Mouse (Mus musculus) brain, embryonic 14.5 days (tissue): ENCODE results near the gene Gbgt1. TPM values are rescaled to one million over a fixed set of nuclear protein-coding genes. Genes with fewer than 3 reads are reported as not detected.
A peak's percentile ranks its signal among the peaks of the same experiment; 100 is the strongest.

ENCODE experiments used
- DNase-seq: peaks from one replicate; pipeline ENCODE4 v3.0.0-alpha.2; 2011; ENCODE audit warnings: low read depth
- CTCF ChIP-seq: fragments of 200-500 bp; IDR thresholded peaks from 2 replicates; pipeline ENCODE4 v1.5.1; 2012; ENCODE audit warnings: inconsistent platforms, mild to moderate bottlenecking, moderate library complexity, borderline replicate concordance; ENCODE audit not compliant: insufficient read depth, insufficient read length; ENCODE audit errors: extremely low read depth
- POLR2A ChIP-seq: fragments of 200-500 bp; IDR thresholded peaks from 2 replicates; pipeline ENCODE4 v1.6.1; 2012; ENCODE audit warnings: mild to moderate bottlenecking, inconsistent platforms, borderline replicate concordance; ENCODE audit not compliant: poor library complexity, insufficient read depth, insufficient read length, severe bottlenecking; ENCODE audit errors: extremely low read depth
- polyA plus RNA-seq: library from polyadenylated mRNA; depleted of rRNA; stranded (reverse); fragments of >200 nt; gene quantifications from 2 replicates; pipeline ENCODE4 v1.2.3, GENCODE M21; 2012

The Gbgt1 gene
- polyA plus RNA-seq, 1 experiment, result 1.8 TPM

DNA sequence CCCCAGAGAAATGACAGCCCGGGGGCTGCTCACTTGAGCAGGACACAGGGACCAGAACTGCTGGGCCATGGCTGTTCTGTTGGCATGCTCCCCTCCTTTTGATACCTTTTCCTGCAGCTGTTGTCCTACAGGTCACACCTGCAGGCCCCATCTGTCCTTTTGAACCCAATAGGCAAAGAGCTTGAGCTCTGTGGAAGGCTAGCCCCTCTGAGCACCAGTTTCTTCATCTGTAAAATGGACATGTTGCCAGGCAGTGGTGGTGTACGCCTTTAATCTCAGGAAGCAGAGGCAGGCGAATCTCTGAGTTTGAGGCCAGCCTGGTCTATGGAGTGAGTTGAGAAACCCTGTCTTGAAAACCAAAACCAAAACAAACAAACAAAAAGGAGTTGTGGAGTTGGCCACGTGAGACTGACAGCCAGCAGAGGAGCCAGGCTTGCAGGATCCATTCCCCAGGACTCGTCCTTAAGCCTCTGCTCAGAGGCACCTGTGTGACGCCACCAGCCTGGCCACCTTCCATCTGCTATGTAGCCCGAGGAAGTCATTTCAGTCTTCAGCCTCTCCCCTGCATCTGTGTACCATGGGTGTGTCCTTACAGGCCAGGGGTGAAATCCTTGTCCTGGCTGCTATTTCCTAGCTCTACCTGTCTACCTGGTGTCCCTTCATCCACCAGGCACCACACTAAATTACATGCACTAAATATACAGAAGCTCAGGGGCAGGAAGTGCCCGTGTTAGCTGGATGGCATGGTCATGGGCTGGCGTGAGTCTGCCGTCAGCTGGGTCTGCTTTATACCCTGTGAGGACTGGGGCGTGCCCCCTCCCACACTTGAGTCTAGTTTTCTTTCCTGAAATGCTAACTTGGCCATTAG lies 40.3 kb downstream of the Gbgt1 start:
- no peak for DNase-seq
- TF ChIP-seq CTCF (no peak), POLR2A (no peak)

GRCm38 (mm10) chr2:28537634-28537920 lies 40.9 kb downstream of the Gbgt1 start:
- DNase-seq, result peak; percentile 74
- TF ChIP-seq POLR2A (no peak), CTCF (no peak)

DNA sequence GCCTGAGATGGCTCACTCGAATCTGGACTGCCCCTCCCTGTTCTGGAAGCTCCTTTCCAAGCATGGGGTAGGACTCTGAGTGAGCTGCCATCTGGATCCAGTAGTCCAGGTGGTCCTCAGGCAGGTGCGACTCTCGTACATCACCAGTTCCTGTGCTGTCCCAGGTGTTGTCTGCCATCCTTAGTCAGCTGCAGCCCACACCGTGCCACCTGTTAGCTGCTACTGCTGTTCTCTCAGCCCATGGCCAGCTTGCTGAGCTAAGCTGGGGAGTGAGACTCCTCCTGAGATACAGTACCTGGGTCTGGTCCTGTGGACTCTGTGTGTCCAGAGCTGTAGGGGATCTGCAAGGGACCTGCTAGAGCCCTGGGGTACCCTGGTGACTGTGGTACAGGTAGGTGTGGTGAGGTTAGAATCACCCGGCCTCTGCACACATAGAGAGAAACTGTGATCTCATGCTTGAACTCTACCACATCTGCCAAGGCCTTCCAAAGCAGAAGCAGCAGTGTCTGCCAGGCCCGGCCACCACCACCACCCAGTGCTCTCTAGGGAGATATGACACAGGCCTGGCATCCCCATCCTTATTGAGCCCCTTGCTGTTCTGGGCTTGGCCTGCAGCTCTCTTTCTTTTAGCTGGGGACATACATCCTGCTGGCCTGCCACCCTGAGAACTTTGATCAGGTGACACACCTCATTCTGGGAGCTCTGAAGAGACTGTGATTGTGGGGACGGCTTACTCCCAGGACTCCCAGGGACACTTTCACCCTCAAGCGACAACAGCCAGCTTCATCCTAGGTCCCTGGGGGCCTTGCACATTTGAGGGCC lies 41.5 kb downstream of the Gbgt1 start:
- TF ChIP-seq CTCF, result no peak
- no peak for TF ChIP-seq POLR2A
- no peak for DNase-seq

- DNase-seq, result peak; percentile 72
- no peak for TF ChIP-seq CTCF
- no peak for TF ChIP-seq POLR2A
Measured at GRCm38 (mm10) chr2:28538817-28539128, 42.1 kb downstream of the Gbgt1 start.

DNA sequence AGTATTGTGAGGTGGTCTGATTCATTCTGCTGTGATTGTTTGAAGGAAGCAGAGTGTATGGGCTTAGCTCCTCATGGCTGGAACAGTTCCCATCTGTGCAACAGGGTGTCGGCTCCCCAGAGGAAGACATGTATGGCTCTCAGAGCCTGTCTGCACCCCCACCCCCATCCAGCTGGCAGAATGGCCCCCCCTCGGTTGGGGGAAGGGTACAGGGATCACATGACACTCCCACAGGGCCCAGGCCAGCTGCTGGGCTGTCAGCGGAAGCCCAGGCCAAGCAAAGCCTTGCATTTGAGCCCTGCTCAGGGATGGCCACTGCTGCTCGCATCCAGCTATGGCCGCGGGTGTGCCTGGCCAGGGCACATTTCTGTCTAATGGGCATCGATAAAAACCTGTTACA lies 42.5 kb downstream of the Gbgt1 start:
- DNase-seq, result peak; percentile 88
- no peak for TF ChIP-seq CTCF
- TF ChIP-seq POLR2A, result no peak

- TF ChIP-seq POLR2A (no peak), CTCF (no peak)
- DNase-seq, result no peak
Measured at GRCm38 (mm10) chr2:28539949-28540348, 43.3 kb downstream of the Gbgt1 start.

DNA sequence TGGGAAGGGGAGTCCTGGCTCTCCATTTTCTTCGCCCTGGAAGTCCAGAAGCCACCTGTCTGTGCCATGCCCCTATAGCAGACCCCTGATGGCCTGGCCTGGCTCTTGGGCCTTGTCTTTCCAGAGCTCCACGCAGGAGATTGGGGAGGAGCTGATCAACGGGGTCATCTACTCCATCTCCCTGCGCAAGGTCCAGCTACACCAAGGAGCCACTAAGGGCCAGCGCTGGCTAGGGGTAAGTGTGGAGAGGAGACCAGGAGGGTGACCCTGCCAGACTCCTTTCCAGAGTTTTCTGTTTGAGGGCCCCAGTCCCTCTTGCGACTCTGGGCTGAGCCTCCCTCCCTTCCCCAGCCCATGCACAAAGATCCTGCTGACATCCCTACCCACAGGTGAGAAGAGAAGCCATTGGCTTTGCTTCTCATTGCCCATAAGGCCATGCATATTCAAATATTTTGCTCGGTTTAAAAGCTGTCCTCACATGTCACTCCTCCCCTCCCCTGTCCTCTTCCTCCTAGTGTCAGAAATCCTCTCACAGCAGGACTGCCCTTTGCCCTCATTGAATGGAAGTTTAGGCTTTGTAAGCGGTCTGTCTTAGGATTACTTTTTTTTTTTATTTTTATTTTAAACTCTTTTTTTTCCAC lies 44.0 kb downstream of the Gbgt1 start:
- TF ChIP-seq POLR2A (no peak), CTCF (no peak)
- DNase-seq, result no peak

- no peak for TF ChIP-seq CTCF
- no peak for TF ChIP-seq POLR2A
- DNase-seq, result peak; percentile 49
Measured at GRCm38 (mm10) chr2:28543894-28544293, 47.2 kb downstream of the Gbgt1 start.

DNA sequence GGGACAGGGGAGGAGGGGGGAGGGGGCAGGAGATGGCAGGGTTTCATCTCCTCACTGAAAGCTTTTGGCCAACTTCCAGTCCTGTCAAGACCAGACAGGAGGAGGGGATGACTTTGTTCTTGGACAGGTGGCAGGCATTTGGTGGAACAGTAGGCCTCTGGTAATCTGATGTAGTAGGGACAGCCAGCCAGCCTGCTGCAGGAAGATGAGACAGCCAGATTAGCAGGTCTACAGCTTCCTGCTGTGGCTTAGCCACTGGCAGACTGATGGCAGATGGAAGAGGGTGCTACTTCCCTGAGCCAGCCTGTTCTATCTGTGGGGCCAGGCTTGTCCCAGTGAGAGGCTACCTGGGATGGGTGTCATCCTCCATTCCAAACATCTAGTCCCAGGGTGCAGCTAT lies 49.3 kb downstream of the Gbgt1 start:
- DNase-seq, result peak; percentile 68
- TF ChIP-seq POLR2A, result no peak
- no peak for TF ChIP-seq CTCF

- no peak for DNase-seq
- TF ChIP-seq POLR2A (no peak), CTCF (no peak)
Measured at GRCm38 (mm10) chr2:28546560-28546959, 49.9 kb downstream of the Gbgt1 start.
